Mouse (Mus musculus) left cerebral cortex, adult 2 months (tissue): Measurements from ENCODE around the gene Faf1. TPM values are rescaled to one million over a fixed set of nuclear protein-coding genes. Genes with fewer than 3 reads are reported as not detected.

Source experiments
- DNase-seq, 2 experiments: peaks; one replicate each; pipeline ENCODE4 v3.0.0; 2021 to 2022; ENCODE audit warnings: low spot score in 2 of 2, mixed read lengths in 1 of 2; ENCODE audit errors: extremely low spot score in 1 of 2
- H3K27ac ChIP-seq: fragments of 200-600 bp; 2 replicates; pipeline ENCODE4 v1.8.1; 2022
- H3K4me3 ChIP-seq: fragments of 200-600 bp; 2 replicates; pipeline ENCODE4 v1.8.1; 2022
- CTCF ChIP-seq: fragments of 200-600 bp; IDR thresholded peaks from 2 replicates; pipeline ENCODE4 v1.8.1; 2022; ENCODE audit warnings: antibody characterized with exemption, mild to moderate bottlenecking, moderate library complexity
- intact Hi-C: fragments of 180-260 bp; cut with DNase I; formaldehyde crosslinking; loops from one replicate; pipeline ENCODE4 v1.15.1; 2025
- total RNA-seq, 2 experiments: library from RNA; stranded (reverse); gene quantifications; 2 replicates each; pipeline ENCODE4 v1.2.3; 2021

The Faf1 gene
- total RNA-seq, 2 experiments from 2014 or later: 24.0 to 24.3 TPM

DNA sequence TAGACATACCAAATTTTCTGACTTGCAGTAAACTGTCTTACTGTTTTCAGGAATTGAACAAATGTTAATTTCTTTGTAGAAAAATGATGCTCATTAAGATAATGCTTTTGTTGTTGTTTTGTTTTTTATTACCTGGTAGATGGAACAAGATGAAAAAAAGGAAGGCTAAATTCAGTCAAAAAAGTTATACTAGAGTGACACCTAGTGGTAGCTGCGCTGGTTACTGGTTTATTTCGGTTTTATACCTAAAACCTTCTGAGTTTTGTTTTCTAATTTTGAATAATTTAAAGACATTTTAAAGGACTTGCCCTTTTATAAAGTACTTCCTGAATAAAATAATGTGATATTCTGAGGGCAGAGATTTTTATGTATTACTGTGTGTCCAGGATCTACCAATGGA is 52.9 kb downstream of the Faf1 start:
- DNase-seq: no peak
- intact Hi-C loops: loop anchor here (5.0 kb wide), 1 partner anchor 152 kb away; no protein-coding TSS in a partner anchor
- H3K4me3 ChIP-seq: no peak overlapping the region
- TF ChIP-seq CTCF: peak; percentile 78
- no peak overlapping the region for H3K27ac ChIP-seq

GRCm38 (mm10) chr4:109735754-109736153 is 59.4 kb downstream of the Faf1 start:
- intact Hi-C loops: loop anchor here (10.0 kb wide), 1 partner anchor 231 kb away; no protein-coding TSS in a partner anchor

DNA sequence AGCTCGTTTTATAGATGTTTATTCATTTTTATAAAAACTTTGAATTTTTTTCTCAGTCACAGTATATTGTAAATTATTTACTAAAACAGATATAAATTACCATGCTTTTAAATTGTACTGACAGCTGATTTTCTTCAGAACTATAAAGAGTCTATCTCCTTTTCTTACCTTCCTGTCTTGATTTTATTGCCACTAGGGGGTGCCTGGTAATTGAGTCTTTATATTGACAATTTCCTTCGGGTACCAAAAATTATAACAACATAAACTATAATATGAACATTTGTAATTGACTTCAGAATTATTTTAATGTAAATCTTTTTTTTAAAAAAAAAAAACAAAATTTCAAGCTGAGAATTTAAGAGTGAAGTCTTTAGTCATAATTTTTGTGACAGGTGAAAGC is 67.6 kb downstream of the Faf1 start:
- no peak overlapping the region for H3K27ac ChIP-seq
- intact Hi-C loops: loop anchor here (5.0 kb wide), 1 partner anchor 278 kb away; no protein-coding TSS in a partner anchor
- no peak for DNase-seq
- peak; percentile 62 for TF ChIP-seq CTCF
- no peak overlapping the region for H3K4me3 ChIP-seq

More at GRCm38 (mm10) chr4:109735754-109736153, 59.4 kb downstream of the Faf1 start:
- TF ChIP-seq CTCF: no peak
- Histone ChIP-seq H3K4me3 (no peak overlapping the region), H3K27ac (no peak overlapping the region)
- no peak for DNase-seq

- TF ChIP-seq CTCF: peak; percentile 70
- Histone ChIP-seq H3K27ac (no peak overlapping the region), H3K4me3 (no peak overlapping the region)
- intact Hi-C loops: loop anchor here (2.0 kb wide), 1 partner anchor 264 kb away; no protein-coding TSS in a partner anchor
- no peak for DNase-seq
Measured at GRCm38 (mm10) chr4:109759031-109759430, 82.6 kb downstream of the Faf1 start.

GRCm38 (mm10) chr4:109759901-109760300 is 83.5 kb downstream of the Faf1 start:
- DNase-seq: no peak
- intact Hi-C loops: loop anchor here (2.0 kb wide), 1 partner anchor 263 kb away; no protein-coding TSS in a partner anchor
- Histone ChIP-seq H3K4me3 (no peak overlapping the region), H3K27ac (no peak overlapping the region)
- no peak for TF ChIP-seq CTCF

- intact Hi-C loops: no loop called here
- no peak for TF ChIP-seq CTCF
- Histone ChIP-seq H3K4me3 (no peak overlapping the region), H3K27ac (no peak overlapping the region)
- no peak for DNase-seq
Measured at GRCm38 (mm10) chr4:109760501-109760900, 84.1 kb downstream of the Faf1 start.

DNA sequence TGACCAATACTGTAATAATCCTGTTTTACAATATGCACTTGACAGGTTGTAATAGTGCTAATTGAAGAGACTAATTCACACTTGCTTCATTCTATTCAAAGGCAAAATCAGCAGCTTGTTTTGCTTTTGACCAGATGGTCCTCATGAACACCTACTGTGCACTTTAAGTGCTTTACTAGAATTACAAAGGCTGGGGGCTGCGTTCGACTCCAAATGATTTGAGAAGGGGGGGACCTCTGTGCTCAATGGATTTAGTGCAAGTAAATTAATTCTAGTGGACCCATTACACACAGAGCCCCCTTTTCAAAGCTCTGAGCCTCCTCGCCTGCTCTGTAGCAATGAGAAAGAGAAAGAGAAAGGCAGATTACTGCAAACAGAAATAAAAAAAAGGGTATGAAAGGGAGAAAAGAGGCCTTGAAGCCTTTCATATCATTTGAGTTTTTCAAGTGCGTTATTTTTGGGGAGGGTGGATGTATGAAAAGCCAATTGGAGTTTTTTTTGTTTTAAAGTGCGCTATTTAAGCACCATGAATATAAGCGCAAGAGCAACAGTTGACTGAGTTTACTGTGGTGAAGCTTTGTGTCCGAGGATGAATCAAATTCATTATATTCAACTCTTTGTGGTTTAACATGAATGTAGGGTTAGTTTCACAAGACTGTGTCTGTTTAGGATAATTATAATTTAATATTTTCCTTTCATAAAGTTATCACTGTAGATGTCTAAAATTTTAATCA is 86.5 kb downstream of the Faf1 start:
- TF ChIP-seq CTCF: no peak
- Histone ChIP-seq H3K27ac (no peak overlapping the region), H3K4me3 (no peak overlapping the region)
- DNase-seq: no peak
- intact Hi-C loops: no loop called here

GRCm38 (mm10) chr4:109769071-109769470 is 92.7 kb downstream of the Faf1 start:
- no peak for TF ChIP-seq CTCF
- intact Hi-C loops: no loop called here
- no peak for DNase-seq
- no peak overlapping the region for H3K27ac ChIP-seq
- no peak overlapping the region for H3K4me3 ChIP-seq

DNA sequence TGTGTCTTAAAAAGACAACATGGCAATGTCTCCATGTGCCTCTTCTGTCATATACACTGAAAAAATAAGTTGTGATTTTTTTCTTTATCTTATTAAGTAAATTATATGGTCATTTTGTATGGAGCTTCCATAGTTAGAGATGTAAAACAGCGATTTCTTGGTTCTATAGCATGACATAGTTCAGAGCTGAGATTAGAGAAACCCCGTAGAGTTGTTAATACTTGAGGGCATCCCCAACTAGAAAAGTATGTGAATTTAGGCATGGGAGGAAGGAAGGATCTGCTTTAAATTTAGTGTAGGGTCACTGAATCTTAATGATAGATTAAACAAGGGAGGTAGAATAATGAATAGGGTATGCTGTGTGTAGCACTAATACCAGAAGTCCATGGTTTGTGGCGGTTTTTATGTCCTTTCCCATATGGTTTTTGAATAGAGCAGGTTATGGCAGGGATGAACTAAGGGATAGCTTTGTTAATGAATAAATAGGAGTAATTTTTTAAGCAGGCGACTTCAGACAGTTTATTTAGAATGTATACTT is 106.3 kb downstream of the Faf1 start:
- no peak for TF ChIP-seq CTCF
- H3K27ac ChIP-seq: no peak overlapping the region
- H3K4me3 ChIP-seq: no peak overlapping the region
- intact Hi-C loops: no loop called here
- no peak for DNase-seq

DNA sequence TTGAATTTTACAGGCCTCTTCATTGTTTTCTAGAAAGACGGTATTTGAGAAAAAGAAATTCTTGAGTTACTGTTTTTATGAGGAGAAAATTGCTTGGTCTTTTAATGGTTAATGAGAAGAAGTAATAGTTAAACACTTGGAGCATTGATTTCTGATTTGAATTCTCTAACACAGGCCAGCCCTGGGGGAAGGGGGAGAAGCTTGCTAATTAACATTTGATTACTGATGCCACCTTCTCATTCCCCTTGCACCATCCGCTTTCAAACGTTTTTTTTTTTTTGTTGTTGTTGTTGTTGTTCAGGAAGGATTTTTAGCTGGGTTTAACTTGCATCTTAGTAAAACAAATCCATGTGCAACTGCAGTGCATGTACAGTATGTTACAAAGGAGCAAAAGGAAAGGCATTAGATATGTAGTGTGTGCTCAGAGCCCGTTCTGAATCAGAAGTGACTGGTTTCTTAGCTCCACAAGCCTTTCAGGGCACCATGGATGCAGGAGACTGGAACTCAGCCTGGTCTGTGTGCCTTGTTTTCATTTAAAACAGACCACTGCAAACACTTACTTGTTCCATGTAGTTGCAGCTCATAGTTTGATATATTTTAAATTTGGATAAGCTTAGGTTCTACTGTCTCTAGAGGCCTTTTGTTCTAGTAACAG is 113.1 kb downstream of the Faf1 start:
- intact Hi-C loops: no loop called here
- H3K27ac ChIP-seq: no peak overlapping the region
- no peak for TF ChIP-seq CTCF
- H3K4me3 ChIP-seq: no peak overlapping the region
- DNase-seq: no peak

- no peak for DNase-seq
- H3K4me3 ChIP-seq: no peak overlapping the region
- intact Hi-C loops: no loop called here
- H3K27ac ChIP-seq: no peak overlapping the region
- TF ChIP-seq CTCF: no peak
Measured at GRCm38 (mm10) chr4:109792331-109792730, 115.9 kb downstream of the Faf1 start.

- TF ChIP-seq CTCF: no peak
- DNase-seq: no peak
- no peak overlapping the region for H3K27ac ChIP-seq
- intact Hi-C loops: no loop called here
- H3K4me3 ChIP-seq: no peak overlapping the region
Measured at GRCm38 (mm10) chr4:109793072-109793471, 116.7 kb downstream of the Faf1 start.
